Mouse (Mus musculus) kidney, embryonic 15.5 days (tissue): Measurements from ENCODE around the gene Wdr63. TPM values are rescaled to one million over a fixed set of nuclear protein-coding genes. Genes with fewer than 3 reads are reported as not detected.
A peak's percentile ranks its signal among the peaks of the same experiment; 100 is the strongest.

Experiments
- ATAC-seq: fragments of 200-750 bp; cut with Nextera tagmentation; replicated peaks from 2 replicates; pipeline ENCODE4 v1.8.0; 2017; ENCODE audit warnings: moderate TSS enrichment; ENCODE audit not compliant: low FRiP score
- H3K27ac ChIP-seq: fragments of 300-500 bp; sonication (generic); 2 replicates; pipeline ENCODE4 v1.5.1; 2015; ENCODE audit warnings: mild to moderate bottlenecking, inconsistent platforms
- H3K27me3 ChIP-seq: fragments of 300-500 bp; sonication (generic); 2 replicates; pipeline ENCODE4 v1.6.1; 2015; ENCODE audit warnings: inconsistent platforms
- H3K36me3 ChIP-seq: fragments of 300-500 bp; sonication (generic); 2 replicates; pipeline ENCODE4 v1.6.1; 2015; ENCODE audit warnings: inconsistent platforms
- H3K4me1 ChIP-seq: fragments of 300-500 bp; sonication (generic); 2 replicates; pipeline ENCODE4 v1.6.1; 2015; ENCODE audit warnings: inconsistent platforms
- H3K4me2 ChIP-seq: fragments of 300-500 bp; sonication (generic); 2 replicates; pipeline ENCODE4 v1.6.1; 2015; ENCODE audit warnings: moderate library complexity, mild to moderate bottlenecking, inconsistent platforms
- H3K4me3 ChIP-seq: fragments of 300-500 bp; sonication (generic); replicated peaks from 2 replicates; pipeline ENCODE4 v1.5.1; 2015; ENCODE audit warnings: mild to moderate bottlenecking, inconsistent platforms
- H3K9ac ChIP-seq: fragments of 300-500 bp; sonication (generic); 2 replicates; pipeline ENCODE4 v1.6.1; 2015; ENCODE audit warnings: mild to moderate bottlenecking, inconsistent platforms
- H3K9me3 ChIP-seq: fragments of 300-500 bp; sonication (generic); replicated peaks from 2 replicates; pipeline ENCODE4 v1.6.1; 2016; ENCODE audit warnings: inconsistent platforms
- whole genome bisulfite sequencing: fragments of 180-500 bp; shearing (Covaris S2); methylation state at CpG from one replicate; pipeline ENCODE4 v1.1.7; 2015; ENCODE audit warnings: mixed read lengths; 5-methylcytosine and 5-hydroxymethylcytosine counted together
- polyA plus RNA-seq: library from polyadenylated mRNA; unstranded; fragments of >200 nt; fragmentation: Nextera tagmentation; extraction: Ambion mirVana; gene quantifications from 2 replicates; pipeline ENCODE4 v1.2.1, GENCODE M21; 2015

The Wdr63 gene
- polyA plus RNA-seq, result 0.16 TPM in 1 of 2 replicates, not detected in the other

DNA sequence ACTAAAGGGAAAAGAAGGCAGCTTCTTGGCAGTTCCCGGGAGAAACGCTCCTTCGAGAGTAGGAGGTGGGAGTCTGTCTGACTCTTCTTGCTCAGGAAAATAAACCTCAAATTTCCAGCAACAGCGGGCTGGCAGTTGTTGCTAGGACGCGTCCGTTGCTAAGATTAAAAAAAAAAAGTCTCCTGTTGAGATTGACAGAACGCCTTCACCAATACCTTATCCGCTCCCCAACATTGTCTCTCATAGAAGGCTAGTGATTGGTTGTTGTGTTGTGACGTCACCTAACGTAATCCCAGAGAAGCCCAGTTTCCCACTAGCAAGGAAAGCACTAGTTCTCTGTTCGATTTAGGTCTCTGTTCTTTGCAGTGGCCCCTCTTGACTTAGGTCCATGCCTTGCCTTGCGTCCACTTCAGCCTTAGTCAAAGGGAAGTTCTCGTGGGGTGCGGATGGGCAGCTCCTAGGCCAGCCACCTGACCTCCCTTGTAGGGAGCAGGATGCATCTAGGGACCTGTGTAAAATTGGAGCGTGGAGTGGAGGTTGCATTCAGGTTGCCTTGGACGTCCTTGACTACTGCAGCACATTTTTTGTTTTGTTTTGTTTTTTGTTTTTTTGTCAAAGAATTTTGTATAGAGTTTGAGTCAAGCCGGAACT, at the start of gene Wdr63:
TSS of gene Wdr63 (minus strand) at position 210 of the 651 bp plus-strand sequence.
- ATAC-seq, result peak; percentile 95
- H3K4me3 ChIP-seq, result peak within 1 kb of the TSS; percentile 46
- peaks cover 4% of the 10 kb centered on the region; the same call in 1 of the 2 replicates for H3K4me1 ChIP-seq
- WGBS, result 12% methylated on average over 18 of the region's 18 CpGs
- no peak within 1 kb of the TSS for H3K27ac ChIP-seq
- H3K9me3 ChIP-seq, result peaks cover 2% of the 10 kb centered on the region; the same call in 1 of the 2 replicates
- peaks cover 3% of the 10 kb centered on the region; the same call in 1 of the 2 replicates for H3K27me3 ChIP-seq
- no peaks in the 10 kb centered on the region for H3K36me3 ChIP-seq
- H3K9ac ChIP-seq, result peak within 1 kb of the TSS; percentile 12; the same call in 1 of the 2 replicates
- peak within 1 kb of the TSS; percentile 85 for H3K4me2 ChIP-seq

DNA sequence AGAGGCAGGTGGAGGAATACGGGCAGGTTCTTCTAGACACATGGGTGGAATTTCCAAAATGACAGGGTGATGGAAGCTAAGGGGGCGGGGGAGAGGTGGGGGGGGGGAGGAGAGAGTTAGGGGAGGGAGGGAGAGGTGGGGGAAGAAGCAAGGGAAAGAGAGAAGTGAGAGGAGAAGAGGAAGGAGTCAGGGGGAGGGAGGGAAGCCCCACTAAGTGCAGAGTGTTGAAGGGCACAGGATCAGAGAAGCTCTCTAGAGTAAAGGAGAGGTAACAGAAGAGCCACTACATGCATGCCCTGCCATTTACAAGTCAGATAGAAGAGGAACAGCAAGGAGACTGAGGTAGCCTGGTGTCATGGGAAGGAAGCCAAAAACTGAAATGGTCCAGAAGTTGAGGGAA, 48.9 kb upstream of the Wdr63 start:
- Histone ChIP-seq H3K36me3 (no peaks in the 10 kb centered on the region), H3K9ac (no peak overlapping the region), H3K4me2 (no peak overlapping the region), H3K4me3 (no peak overlapping the region), H3K4me1 (0 out of 2 replicates have a peak, but pooled peaks cover 3% of the 10 kb centered on the region), H3K9me3 (no peaks in the 10 kb centered on the region), H3K27ac (no peak overlapping the region), H3K27me3 (peaks cover 2% of the 10 kb centered on the region)
- no peak for ATAC-seq
- 70% methylated on average over 2 of the region's 2 CpGs for WGBS

DNA sequence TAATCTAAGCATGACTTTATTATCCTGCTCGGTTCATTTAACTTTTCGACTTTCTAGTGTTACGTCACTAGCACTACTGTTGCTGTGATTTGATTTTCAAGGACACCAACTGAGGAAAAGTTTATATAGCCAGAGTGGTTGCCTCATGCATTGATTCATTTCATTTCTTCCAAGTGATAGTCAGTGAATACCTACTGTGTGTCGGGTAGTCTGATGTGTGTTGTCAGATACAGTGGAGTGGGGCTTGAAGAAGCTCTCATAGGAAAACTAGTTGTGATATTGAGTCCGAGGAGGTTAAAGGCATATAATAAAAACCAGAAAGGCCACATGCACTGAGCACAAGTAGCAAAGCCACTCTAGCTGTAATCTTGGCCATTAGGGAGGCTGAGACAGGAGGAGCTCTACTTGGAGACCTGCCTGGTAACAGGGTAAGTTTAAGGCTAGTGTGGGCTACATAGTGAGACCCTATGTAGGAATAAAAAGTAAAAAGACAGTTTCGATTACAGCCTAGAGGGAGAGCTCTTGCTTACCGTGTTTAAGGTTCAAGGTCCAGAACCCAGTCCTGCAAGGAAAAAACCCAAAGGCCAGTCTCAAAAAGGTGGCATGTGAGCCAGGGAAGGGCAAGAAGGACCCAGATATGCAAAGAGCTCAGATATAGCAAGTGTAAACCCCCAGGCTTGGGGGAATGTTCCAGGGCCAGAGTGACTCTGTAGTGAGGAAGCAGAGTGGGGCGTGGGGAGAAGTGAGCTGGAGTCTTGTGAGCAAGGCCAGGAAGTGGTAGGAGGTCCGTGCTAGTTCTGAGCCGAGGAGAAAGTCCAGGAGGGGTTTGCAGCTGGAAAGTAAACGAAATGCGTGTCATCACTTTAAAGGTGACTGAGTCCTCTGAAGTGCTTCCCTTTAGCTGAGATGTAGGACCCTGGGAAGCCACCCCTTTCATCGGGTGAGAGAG, 48.0 kb upstream of the Wdr63 start:
- H3K36me3 ChIP-seq, result no peaks in the 10 kb centered on the region
- H3K4me2 ChIP-seq, result no peak overlapping the region
- H3K9me3 ChIP-seq, result no peaks in the 10 kb centered on the region
- H3K9ac ChIP-seq, result no peak overlapping the region
- H3K4me1 ChIP-seq, result peaks cover 3% of the 10 kb centered on the region; the same call in 1 of the 2 replicates
- 75% methylated on average over 13 of the region's 13 CpGs for WGBS
- peaks cover 8% of the 10 kb centered on the region for H3K27me3 ChIP-seq
- no peak for ATAC-seq
- no peak overlapping the region for H3K4me3 ChIP-seq
- H3K27ac ChIP-seq, result no peak overlapping the region

DNA sequence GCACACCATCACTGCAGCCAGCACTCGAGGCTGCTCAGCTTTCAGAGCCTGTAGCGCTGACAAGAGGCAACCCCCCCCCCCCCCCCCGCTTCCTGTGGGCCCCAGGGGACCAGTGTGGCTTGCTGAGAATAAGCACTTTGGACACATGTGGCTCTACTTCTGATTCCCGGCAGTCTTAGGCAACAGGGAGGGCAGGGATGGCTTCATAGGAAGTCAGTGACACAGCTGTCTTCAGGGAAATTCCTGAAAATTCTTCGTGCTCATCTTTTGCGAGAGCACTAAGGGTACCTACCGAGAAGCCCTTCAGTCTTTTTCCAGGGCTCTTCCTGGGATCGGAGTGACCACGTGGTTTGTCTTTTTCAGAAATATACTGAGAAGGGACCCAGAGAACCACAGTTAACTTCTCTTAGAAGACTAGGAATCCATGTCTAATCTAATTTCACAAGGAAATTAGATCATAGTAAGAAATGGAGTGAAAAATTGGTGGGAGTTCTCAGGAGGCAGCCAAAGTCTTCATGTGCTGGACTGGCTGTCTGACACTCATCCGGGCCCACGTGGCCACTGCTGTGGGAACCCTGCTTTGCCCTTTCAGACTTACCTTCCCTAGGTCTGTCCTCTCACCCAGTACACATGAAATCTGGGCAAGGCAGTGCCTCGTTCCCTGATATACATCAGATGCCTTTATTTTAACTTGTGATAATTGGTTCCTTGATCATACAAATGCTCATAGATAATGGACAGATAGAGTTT, 46.1 kb upstream of the Wdr63 start:
- WGBS, result 26% methylated on average over 12 of the region's 12 CpGs
- H3K9me3 ChIP-seq, result no peaks in the 10 kb centered on the region
- H3K9ac ChIP-seq, result no peak overlapping the region
- ATAC-seq, result no peak
- H3K4me1 ChIP-seq, result peaks cover 22% of the 10 kb centered on the region
- peaks cover 13% of the 10 kb centered on the region for H3K27me3 ChIP-seq
- no peak overlapping the region for H3K27ac ChIP-seq
- no peaks in the 10 kb centered on the region for H3K36me3 ChIP-seq
- no peak overlapping the region for H3K4me3 ChIP-seq
- H3K4me2 ChIP-seq, result no peak overlapping the region

DNA sequence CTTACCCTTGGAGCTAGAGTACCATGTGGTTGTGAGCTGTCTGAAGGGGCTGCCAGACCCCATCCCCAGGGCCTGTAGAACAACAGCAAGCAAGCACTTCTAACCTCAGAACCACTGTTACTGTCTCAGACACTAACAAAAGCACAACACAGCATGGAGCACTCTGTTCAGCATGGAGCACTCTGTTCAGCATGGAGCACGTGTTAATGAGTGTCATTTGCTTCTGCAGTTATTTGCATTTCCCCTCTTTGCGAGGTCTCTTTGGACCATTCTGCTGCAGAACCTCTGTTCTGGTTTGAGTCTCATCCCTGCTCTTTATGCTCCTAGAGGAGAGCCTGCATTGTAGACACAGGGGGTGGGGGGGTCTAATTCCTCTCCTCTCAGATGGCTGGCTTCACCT, 45.0 kb upstream of the Wdr63 start:
- H3K4me3 ChIP-seq, result no peak overlapping the region
- no peak overlapping the region for H3K27ac ChIP-seq
- WGBS, result 88% methylated on average over 2 of the region's 2 CpGs
- no peak overlapping the region for H3K4me2 ChIP-seq
- H3K9ac ChIP-seq, result no peak overlapping the region
- peaks cover 23% of the 10 kb centered on the region for H3K4me1 ChIP-seq
- no peaks in the 10 kb centered on the region for H3K9me3 ChIP-seq
- no peak for ATAC-seq
- H3K27me3 ChIP-seq, result peaks cover 14% of the 10 kb centered on the region
- no peaks in the 10 kb centered on the region for H3K36me3 ChIP-seq

DNA sequence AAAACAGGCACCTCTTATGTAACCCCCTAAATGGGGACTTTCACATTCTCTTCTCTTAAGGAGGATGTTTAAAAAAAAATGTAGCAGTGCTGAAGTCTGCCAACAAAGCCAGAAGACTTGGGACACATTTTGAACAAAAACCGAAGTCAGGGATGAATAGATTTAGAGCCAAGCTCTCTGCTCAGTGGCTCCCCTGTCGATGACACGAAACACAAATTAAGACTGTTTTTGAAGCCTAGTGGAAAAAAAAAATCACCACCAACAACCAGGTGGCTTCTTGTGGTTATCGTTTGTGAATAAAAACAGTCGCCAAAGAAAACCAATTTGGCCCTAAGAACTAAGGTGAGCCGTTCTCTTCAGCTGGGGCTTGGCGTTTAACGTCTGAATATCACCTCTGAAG, 44.4 kb upstream of the Wdr63 start:
- Histone ChIP-seq H3K27me3 (peaks cover 14% of the 10 kb centered on the region), H3K4me2 (no peak overlapping the region), H3K4me3 (no peak overlapping the region), H3K9me3 (no peaks in the 10 kb centered on the region), H3K9ac (no peak overlapping the region), H3K27ac (no peak overlapping the region), H3K36me3 (no peaks in the 10 kb centered on the region), H3K4me1 (peaks cover 23% of the 10 kb centered on the region)
- ATAC-seq, result no peak
- 83% methylated on average over 8 of the region's 8 CpGs for WGBS

DNA sequence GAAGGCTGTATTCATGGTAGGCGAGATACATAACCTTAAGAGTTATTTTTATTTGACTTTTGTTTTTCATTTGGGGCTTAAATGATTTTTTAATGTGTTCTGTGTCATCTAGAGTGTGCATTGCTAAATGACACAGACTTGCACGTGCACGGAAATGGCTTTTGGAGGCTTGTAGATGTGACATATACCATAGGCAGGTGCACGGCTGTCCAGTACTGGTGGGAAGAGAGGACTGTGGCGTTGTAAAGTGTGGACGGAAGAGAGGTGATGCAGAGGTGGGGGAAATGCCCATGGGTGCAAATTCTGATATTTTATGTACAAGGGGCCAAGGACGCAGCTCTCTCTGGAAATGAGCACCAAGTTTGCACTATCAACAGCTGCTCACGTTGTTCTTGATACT, 43.8 kb upstream of the Wdr63 start:
- H3K9me3 ChIP-seq, result no peaks in the 10 kb centered on the region
- 88% methylated on average over 8 of the region's 8 CpGs for WGBS
- no peak overlapping the region for H3K4me2 ChIP-seq
- H3K9ac ChIP-seq, result no peak overlapping the region
- no peak for ATAC-seq
- H3K4me1 ChIP-seq, result peaks cover 23% of the 10 kb centered on the region
- H3K4me3 ChIP-seq, result no peak overlapping the region
- peaks cover 14% of the 10 kb centered on the region for H3K27me3 ChIP-seq
- no peaks in the 10 kb centered on the region for H3K36me3 ChIP-seq
- no peak overlapping the region for H3K27ac ChIP-seq

DNA sequence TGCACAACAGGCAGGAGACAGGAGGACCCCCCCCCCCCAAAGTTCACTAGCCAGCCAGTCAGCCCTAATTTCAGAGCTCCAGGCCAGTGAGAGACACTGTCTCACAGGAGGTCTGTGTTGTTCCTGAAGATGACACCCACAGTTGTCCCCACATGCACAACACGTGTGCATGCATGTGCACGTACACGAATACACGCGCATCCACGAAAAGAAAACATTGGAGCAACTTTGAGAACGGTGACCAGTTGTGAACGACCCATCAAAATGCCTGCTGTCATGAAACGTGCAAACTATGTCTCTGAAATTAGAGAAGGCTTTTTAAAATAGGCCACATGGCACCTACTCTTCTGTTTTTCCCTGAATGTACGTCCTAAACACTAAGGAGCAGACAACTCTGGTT, 43.4 kb upstream of the Wdr63 start:
- no peak for ATAC-seq
- Histone ChIP-seq H3K4me3 (no peak overlapping the region), H3K9me3 (no peaks in the 10 kb centered on the region), H3K27ac (no peak overlapping the region), H3K9ac (no peak overlapping the region), H3K4me1 (peaks cover 23% of the 10 kb centered on the region), H3K27me3 (peaks cover 14% of the 10 kb centered on the region), H3K4me2 (no peak overlapping the region), H3K36me3 (no peaks in the 10 kb centered on the region)
- 90% methylated on average over 10 of the region's 10 CpGs for WGBS

DNA sequence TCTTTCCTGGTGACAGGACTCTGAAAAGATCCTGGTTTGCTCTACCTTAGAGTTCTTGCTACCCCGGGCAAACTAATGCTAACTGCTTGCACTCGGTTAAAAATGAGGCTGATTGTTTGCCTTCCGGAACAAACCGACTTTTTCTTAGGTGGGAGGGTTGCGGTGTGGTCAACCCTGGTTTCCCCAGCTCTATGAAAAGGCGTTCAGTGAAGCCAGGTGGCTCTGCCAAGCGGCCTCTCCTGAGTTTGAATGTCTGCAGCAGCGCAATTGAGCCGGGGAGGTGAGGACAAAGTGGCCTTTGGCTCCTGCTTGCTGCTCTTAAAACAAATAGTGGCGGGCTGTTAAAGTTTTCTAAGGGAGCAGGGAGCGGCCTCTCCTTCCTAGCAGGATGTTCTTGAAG, 42.6 kb upstream of the Wdr63 start:
- H3K27ac ChIP-seq, result no peak overlapping the region
- H3K4me3 ChIP-seq, result peak overlapping the region; percentile 48
- H3K4me1 ChIP-seq, result peaks cover 23% of the 10 kb centered on the region
- 3% methylated on average over 11 of the region's 11 CpGs for WGBS
- H3K9me3 ChIP-seq, result no peaks in the 10 kb centered on the region
- H3K4me2 ChIP-seq, result peak overlapping the region; percentile 91
- H3K9ac ChIP-seq, result no peak overlapping the region
- peaks cover 14% of the 10 kb centered on the region for H3K27me3 ChIP-seq
- H3K36me3 ChIP-seq, result no peaks in the 10 kb centered on the region
- ATAC-seq, result no peak

DNA sequence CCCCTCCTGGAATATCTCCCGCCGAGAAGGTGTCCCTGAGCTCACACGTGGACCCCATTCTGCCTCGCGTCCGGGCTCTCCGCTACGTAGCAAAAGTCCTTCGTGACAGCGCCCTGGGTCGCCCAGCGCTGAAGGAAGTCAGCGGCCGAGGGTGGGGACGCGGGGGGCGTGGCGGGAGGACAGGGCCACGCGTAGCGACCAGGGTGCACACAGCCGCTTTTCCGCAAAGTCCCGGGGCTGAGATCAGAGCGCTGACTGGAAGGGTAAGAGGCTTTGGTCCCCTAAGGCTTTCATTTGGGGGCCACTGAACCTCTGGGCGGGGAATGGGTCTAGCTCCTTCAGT, 42.1 kb upstream of the Wdr63 start:
- no peaks in the 10 kb centered on the region for H3K36me3 ChIP-seq
- H3K4me1 ChIP-seq, result peaks cover 23% of the 10 kb centered on the region
- peak; percentile 33; the same call in 1 of the 2 replicates for ATAC-seq
- peaks cover 14% of the 10 kb centered on the region for H3K27me3 ChIP-seq
- WGBS, result 2% methylated on average over 26 of the region's 26 CpGs
- H3K27ac ChIP-seq, result no peak overlapping the region
- peak overlapping the region; percentile 91 for H3K4me2 ChIP-seq
- H3K9ac ChIP-seq, result peak overlapping the region; percentile 34; the same call in 1 of the 2 replicates
- H3K4me3 ChIP-seq, result peak overlapping the region; percentile 48
- H3K9me3 ChIP-seq, result no peaks in the 10 kb centered on the region

DNA sequence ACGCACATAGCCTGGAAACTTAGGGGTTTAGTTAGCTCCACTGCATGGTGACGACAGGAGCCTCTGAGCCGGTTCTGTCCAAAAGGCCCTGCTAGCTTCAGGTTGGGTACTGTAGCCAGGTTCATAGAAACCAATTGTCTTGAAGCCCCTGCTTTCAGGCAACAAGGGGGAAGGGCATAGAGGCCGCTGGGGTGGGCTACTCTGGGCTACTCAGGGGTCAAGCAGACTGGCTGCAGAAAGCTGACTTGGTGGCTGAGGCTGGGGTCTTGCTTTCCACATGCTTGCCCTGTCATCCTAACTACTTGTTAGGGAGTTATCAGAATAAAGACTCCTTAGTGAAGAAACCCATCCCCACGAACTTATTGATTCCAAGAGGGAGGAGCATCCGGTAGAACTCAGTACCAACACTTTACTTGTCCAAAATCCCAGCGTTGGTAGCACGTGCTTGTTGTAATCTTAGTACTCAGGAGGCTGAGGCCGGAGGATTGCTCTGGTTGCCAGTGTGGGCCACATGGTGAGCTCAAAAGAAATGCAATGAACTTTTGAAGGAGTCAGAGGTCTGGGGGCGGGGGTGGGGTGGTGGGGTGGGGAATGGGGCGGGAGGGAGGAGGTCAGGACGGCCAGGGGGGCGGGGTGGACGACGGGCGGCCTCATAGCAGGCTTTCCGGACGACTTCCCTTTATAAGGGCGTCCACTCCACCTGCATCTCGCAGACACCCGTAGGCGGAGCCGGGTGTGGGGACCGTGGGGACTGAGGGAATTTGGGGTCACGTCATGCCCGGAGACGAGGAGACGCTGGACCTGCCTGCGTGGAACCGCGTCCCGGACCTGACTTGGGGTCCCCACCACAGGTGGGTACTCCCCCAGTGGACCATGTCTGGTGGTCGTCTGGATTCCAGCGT, 41.5 kb upstream of the Wdr63 start, which contains the start of gene Mcoln2:
TSS of gene Mcoln2 (plus strand) at position 678 of the 902 bp plus-strand sequence.
- no peaks in the 10 kb centered on the region for H3K36me3 ChIP-seq
- peak within 1 kb of the TSS; percentile 34; the same call in 1 of the 2 replicates for H3K9ac ChIP-seq
- peak; percentile 59 for ATAC-seq
- H3K9me3 ChIP-seq, result no peaks in the 10 kb centered on the region
- WGBS, result 14% methylated on average over 30 of the region's 34 CpGs
- peaks cover 14% of the 10 kb centered on the region for H3K27me3 ChIP-seq
- no peak within 1 kb of the TSS for H3K27ac ChIP-seq
- H3K4me3 ChIP-seq, result peak within 1 kb of the TSS; percentile 48
- peaks cover 23% of the 10 kb centered on the region for H3K4me1 ChIP-seq
- peak within 1 kb of the TSS; percentile 91 for H3K4me2 ChIP-seq
